Comparison of ENCODE assay signal across 19 mouse cellular contexts in genomic region chr2:60614758-60615157, GRCm38 (mm10).
"Had no signal": no experiment of that assay in that cellular context is flagged by ENCODE, and none has a peak within 500 bp of the region (broad histone marks: within the 10 kb centered on the region; RNA-seq: fewer than 3 reads in every experiment).

No protein-coding gene starts in this region.

- H3K4me3 ChIP-seq: liver, embryonic 15.5 days; lung, embryonic 15.5 days; megakaryocyte, embryonic 14.5 days; midbrain, embryonic 13.5 days; midbrain, embryonic 15.5 days; neural tube, embryonic 12.5 days; stomach, embryonic 15.5 days had no signal

- H3K36me3 ChIP-seq: liver, embryonic 15.5 days; lung, embryonic 15.5 days; midbrain, embryonic 13.5 days; midbrain, embryonic 15.5 days; neural tube, embryonic 12.5 days; stomach, embryonic 15.5 days had no signal

- H3K9me3 ChIP-seq: liver, embryonic 15.5 days; lung, embryonic 15.5 days; megakaryocyte, embryonic 14.5 days; midbrain, embryonic 13.5 days; midbrain, embryonic 15.5 days; neural tube, embryonic 12.5 days; stomach, embryonic 15.5 days had no signal

- H3K4me1 ChIP-seq: liver, embryonic 15.5 days; lung, embryonic 15.5 days; megakaryocyte, embryonic 14.5 days; stomach, embryonic 15.5 days had no signal

- DNase-seq: liver, postnatal 0 days; lung, adult 2 months; lung, postnatal 14 days; lung, postnatal 36 days; right cerebral cortex, postnatal 25 days; thymus, adult 2 months; thymus, postnatal 25 days; thymus, postnatal 4 days had no signal

- H3K27ac ChIP-seq: liver, embryonic 15.5 days; lung, embryonic 15.5 days; macrophage; midbrain, embryonic 13.5 days; midbrain, embryonic 15.5 days; neural tube, embryonic 12.5 days; stomach, embryonic 15.5 days; stomach, postnatal 0 days had no signal

- H3K27me3 ChIP-seq: liver, embryonic 15.5 days; lung, embryonic 15.5 days; megakaryocyte, embryonic 14.5 days; midbrain, embryonic 13.5 days; midbrain, embryonic 15.5 days; neural tube, embryonic 12.5 days; stomach, embryonic 15.5 days had no signal

- H3K9ac ChIP-seq: liver, embryonic 15.5 days; liver, postnatal 0 days; lung, embryonic 15.5 days; midbrain, embryonic 13.5 days; midbrain, embryonic 15.5 days; neural tube, embryonic 12.5 days; stomach, embryonic 15.5 days had no signal

- H3K4me2 ChIP-seq: liver, embryonic 15.5 days; lung, embryonic 15.5 days; midbrain, embryonic 11.5 days; midbrain, embryonic 13.5 days; midbrain, embryonic 15.5 days; neural tube, embryonic 12.5 days; stomach, embryonic 15.5 days had no signal

- ATAC-seq: liver, postnatal 0 days; lung, postnatal 0 days; midbrain, embryonic 13.5 days; midbrain, embryonic 15.5 days had no signal
